Mouse (Mus musculus): ENCODE measurements at regions not wholly inside any gene's neighbourhood (a gene's known extent, or its start where the extent isn't known, plus 50 kb on each side); places are given as distances from the start of the nearest gene placed in this dataset.

GRCm38 (mm10) chr13:90733265-90733664, 171.9 kb downstream of the Atp6ap1l start:
- DNase-seq: no peak

GRCm38 (mm10) chr13:90729078-90729477, 176.1 kb downstream of the Atp6ap1l start:
- peak in 1 of 2 experiments; percentile 16 for DNase-seq

GRCm38 (mm10) chr13:90727816-90728215, 177.3 kb downstream of the Atp6ap1l start:
- no peak for DNase-seq

- DNase-seq: no peak
These were observed 179.9 kb downstream of the Atp6ap1l start for GRCm38 (mm10) chr13:90725053-90725827.

GRCm38 (mm10) chr13:90724598-90724997, 180.6 kb downstream of the Atp6ap1l start:
- DNase-seq: no peak

- DNase-seq: no peak
These were observed 181.6 kb downstream of the Atp6ap1l start for GRCm38 (mm10) chr13:90723533-90723898.

GRCm38 (mm10) chr13:90722599-90723532, 182.3 kb downstream of the Atp6ap1l start:
- DNase-seq: no peak

GRCm38 (mm10) chr13:90684324-90684723, 220.8 kb downstream of the Atp6ap1l start:
- DNase-seq: no peak

GRCm38 (mm10) chr13:90679162-90680010, 225.8 kb downstream of the Atp6ap1l start:
- no peak for DNase-seq

- no peak for DNase-seq
These were observed 231.3 kb downstream of the Atp6ap1l start for GRCm38 (mm10) chr13:90673823-90674222.

- DNase-seq: no peak
These were observed 232.1 kb downstream of the Atp6ap1l start for GRCm38 (mm10) chr13:90673079-90673478.

GRCm38 (mm10) chr13:90661567-90662141, 243.5 kb downstream of the Atp6ap1l start:
- no peak for DNase-seq

- no peak for DNase-seq
These were observed 244.2 kb downstream of the Atp6ap1l start for GRCm38 (mm10) chr13:90660950-90661349.

GRCm38 (mm10) chr13:90659087-90659486, 246.1 kb downstream of the Atp6ap1l start:
- DNase-seq: no peak

- DNase-seq: no peak
These were observed 258.8 kb downstream of the Atp6ap1l start for GRCm38 (mm10) chr13:90646356-90646755.

- no peak for DNase-seq
These were observed 260.9 kb downstream of the Atp6ap1l start for GRCm38 (mm10) chr13:90644216-90644615.

- no peak for DNase-seq
These were observed 261.5 kb downstream of the Atp6ap1l start for GRCm38 (mm10) chr13:90643575-90644215.

GRCm38 (mm10) chr13:90643109-90643508, 262.0 kb downstream of the Atp6ap1l start:
- no peak for DNase-seq

- DNase-seq: no peak
These were observed 262.8 kb downstream of the Atp6ap1l start for GRCm38 (mm10) chr13:90642206-90642823.

Data from cerebellum, postnatal 25 days (tissue).